Mouse (Mus musculus): ENCODE results near the gene Ube2j1. TPM values are rescaled to one million over a fixed set of nuclear protein-coding genes. Genes with fewer than 3 reads are reported as not detected.

Ube2j1 gene
- total and polyA plus RNA-seq, 2 experiments from 2014 or later: 30.9 to 31.2 TPM

GRCm38 (mm10) chr4:33099118-33099694, 68.0 kb downstream of the Ube2j1 start:
- H3K27me3 ChIP-seq (ENCODE audit: control insufficient read depth, insufficient read depth, low read length): no peaks in the 10 kb centered on the region
- WGBS: 69% methylated on average over 6 of the region's 6 CpGs
- no peak overlapping the region for H3K4me2 ChIP-seq (ENCODE audit: low read depth, low read length)
- H3K4me3 ChIP-seq (ENCODE audit: low read depth, low read length): no peak overlapping the region
- H3K9ac ChIP-seq (replicated peaks; ENCODE audit: low read depth, low read length): no peak overlapping the region
- no peaks in the 10 kb centered on the region for H3K9me3 ChIP-seq (replicated peaks; ENCODE audit: control insufficient read depth, low read length)
- H3K36me3 ChIP-seq (replicated peaks; ENCODE audit: control insufficient read depth, insufficient read depth, low read length): no peaks in the 10 kb centered on the region
- H3K27ac ChIP-seq (ENCODE audit: low read depth): no peak overlapping the region
- ATAC-seq (ENCODE audit: insufficient read depth, low read depth) (no peak), DNase-seq (ENCODE audit: low spot score) (no peak)
- TF ChIP-seq EP300 (IDR thresholded peaks at IDR 0.05; ENCODE audit: low read depth) (no peak), CTCF (IDR thresholded peaks at IDR 0.05; ENCODE audit: low read depth) (no peak)
- H3K4me1 ChIP-seq (ENCODE audit: control insufficient read depth, insufficient read depth): no peaks in the 10 kb centered on the region

Other genes starting within 250 kb of the Ube2j1 start
- 8.7 and 70.8 TPM in 2 replicates for gene Lyrm2, start 231.2 kb upstream of the Ube2j1 start, total RNA-seq (2014; rRNA removed; ENCODE audit: low replicate concordance)
- gene Lyrm2, start 231.2 kb upstream of the Ube2j1 start, polyA plus RNA-seq (2015; fragmentation: Nextera tagmentation; extraction: Ambion mirVana): 146 and 154 TPM in 2 replicates
- gene Ankrd6, start 80.6 kb upstream of the Ube2j1 start, total RNA-seq (2014; rRNA removed; ENCODE audit: low replicate concordance): 1.6 and 20.0 TPM in 2 replicates
- 2.3 and 2.4 TPM in 2 replicates for gene Ankrd6, start 80.6 kb upstream of the Ube2j1 start, polyA plus RNA-seq (2015; fragmentation: Nextera tagmentation; extraction: Ambion mirVana)
- 61.3 and 75.3 TPM in 2 replicates for gene Rragd, start 48.4 kb upstream of the Ube2j1 start, total RNA-seq (2014; rRNA removed; ENCODE audit: low replicate concordance)
- gene Rragd, start 48.4 kb upstream of the Ube2j1 start, polyA plus RNA-seq (2015; fragmentation: Nextera tagmentation; extraction: Ambion mirVana): 35.4 and 41.1 TPM in 2 replicates
- gene Gabrr2, start 31.6 kb downstream of the Ube2j1 start, total RNA-seq (2014; rRNA removed; ENCODE audit: low replicate concordance): not detected in 2 replicates
- 0.26 TPM in 1 of 2 replicates, not detected in the other for gene Gabrr2, start 31.6 kb downstream of the Ube2j1 start, polyA plus RNA-seq (2015; fragmentation: Nextera tagmentation; extraction: Ambion mirVana)
- gene Gabrr1, start 101.1 kb downstream of the Ube2j1 start, total RNA-seq (2014; rRNA removed; ENCODE audit: low replicate concordance): not detected in 2 replicates
- gene Gabrr1, start 101.1 kb downstream of the Ube2j1 start, polyA plus RNA-seq (2015; fragmentation: Nextera tagmentation; extraction: Ambion mirVana): not detected in 2 replicates
- 10.3 and 11.1 TPM in 2 replicates for gene Pm20d2, start 158.3 kb downstream of the Ube2j1 start, total RNA-seq (2014; rRNA removed; ENCODE audit: low replicate concordance)
- 2.8 and 4.4 TPM in 2 replicates for gene Pm20d2, start 158.3 kb downstream of the Ube2j1 start, polyA plus RNA-seq (2015; fragmentation: Nextera tagmentation; extraction: Ambion mirVana)
- 0.19 TPM in 1 of 2 replicates, not detected in the other for gene Srsf12, start 177.6 kb downstream of the Ube2j1 start, total RNA-seq (2014; rRNA removed; ENCODE audit: low replicate concordance)
- 0.38 and 0.48 TPM in 2 replicates for gene Srsf12, start 177.6 kb downstream of the Ube2j1 start, polyA plus RNA-seq (2015; fragmentation: Nextera tagmentation; extraction: Ambion mirVana)